Mouse (Mus musculus) heart, embryonic 11.5 days (tissue): Measurements from ENCODE around the gene Kat5. TPM values are rescaled to one million over a fixed set of nuclear protein-coding genes. Genes with fewer than 3 reads are reported as not detected.

Experiments
- ATAC-seq: fragments of 200-750 bp; cut with Nextera tagmentation; replicated peaks from 2 replicates; pipeline ENCODE4 v1.8.0; 2017; ENCODE audit warnings: moderate library complexity; ENCODE audit not compliant: insufficient number of reproducible peaks, low FRiP score, low TSS enrichment
- H3K27ac ChIP-seq: fragments of 300-500 bp; sonication (generic); 2 replicates; pipeline ENCODE4 v1.5.1; 2014; ENCODE audit warnings: mild to moderate bottlenecking, low read depth, low read length
- H3K27me3 ChIP-seq: fragments of 300-500 bp; sonication (generic); 2 replicates; pipeline ENCODE4 v1.6.1; 2014; ENCODE audit warnings: mild to moderate bottlenecking, low read length, mixed read lengths; ENCODE audit not compliant: control insufficient read depth, insufficient read depth
- H3K36me3 ChIP-seq: fragments of 300-500 bp; sonication (generic); 2 replicates; pipeline ENCODE4 v1.6.1; 2014; ENCODE audit warnings: mild to moderate bottlenecking, low read length, moderate library complexity, mixed read lengths; ENCODE audit not compliant: control insufficient read depth, insufficient read depth
- H3K4me1 ChIP-seq: fragments of 300-500 bp; sonication (generic); 2 replicates; pipeline ENCODE4 v1.6.1; 2014; ENCODE audit warnings: low read length; ENCODE audit not compliant: control insufficient read depth, insufficient read depth
- H3K4me2 ChIP-seq: fragments of 300-500 bp; sonication (generic); 2 replicates; pipeline ENCODE4 v1.6.1; 2014; ENCODE audit warnings: mild to moderate bottlenecking, moderate library complexity
- H3K4me3 ChIP-seq: fragments of 300-500 bp; sonication (generic); 2 replicates; pipeline ENCODE4 v1.5.1; 2014; ENCODE audit warnings: low read depth, low read length
- H3K9ac ChIP-seq: fragments of 300-500 bp; sonication (generic); 2 replicates; pipeline ENCODE4 v1.6.1; 2014; ENCODE audit warnings: mild to moderate bottlenecking, low read depth, low read length, moderate library complexity
- H3K9me3 ChIP-seq: fragments of 300-500 bp; sonication (generic); replicated peaks from 2 replicates; pipeline ENCODE4 v1.6.1; 2016; ENCODE audit warnings: low read length; ENCODE audit not compliant: control insufficient read depth
- WGBS: fragments of 180-500 bp; shearing (Covaris S2); extraction: QIAGEN DNeasy Blood & Tissue Kit; methylation state at CpG from one replicate; pipeline ENCODE4 v1.1.7; 2014; ENCODE audit not compliant: insufficient replicate concordance; 5-methylcytosine and 5-hydroxymethylcytosine counted together
- polyA plus RNA-seq: library from polyadenylated mRNA; unstranded; fragments of >200 nt; fragmentation: Nextera tagmentation; extraction: Ambion mirVana; gene quantifications from 2 replicates; pipeline ENCODE4 v1.2.1, GENCODE M21; 2014

Gene Kat5
- polyA plus RNA-seq, 1 experiment from 2014 or later = 23.4 TPM

DNA sequence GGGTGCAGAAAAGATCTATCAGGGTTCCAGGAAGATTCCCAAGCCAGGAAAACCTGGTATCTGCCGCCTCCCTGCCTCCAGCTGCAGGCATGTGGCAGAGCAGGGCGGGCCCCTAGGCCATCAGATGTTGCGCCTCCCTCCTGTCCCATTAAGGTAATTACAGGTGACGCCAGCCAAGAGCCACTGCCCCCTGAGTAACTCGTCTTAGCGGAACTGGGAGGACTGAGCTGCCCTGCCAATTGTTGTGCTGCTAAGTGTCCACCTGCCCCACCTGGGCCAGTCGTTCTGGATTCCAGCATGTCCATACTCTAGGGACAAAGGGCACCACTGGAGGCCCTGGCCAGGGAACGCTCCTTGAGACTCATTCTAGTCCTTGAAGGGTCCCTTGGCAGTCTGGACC is 56.2 kb downstream of the Kat5 start:
- Histone ChIP-seq H3K36me3 (no peaks in the 10 kb centered on the region), H3K4me1 (no peaks in the 10 kb centered on the region), H3K9ac (no peak overlapping the region), H3K4me2 (no peak overlapping the region), H3K9me3 (no peaks in the 10 kb centered on the region), H3K27me3 (peaks cover 48% of the 10 kb centered on the region), H3K4me3 (no peak overlapping the region), H3K27ac (no peak overlapping the region)
- 50% methylated on average over 8 of the region's 8 CpGs for WGBS
- ATAC-seq = no peak

Other genes starting within 250 kb of the Kat5 start
- 45.3 and 49.4 TPM in 2 replicates for gene Eif1ad, start 243.5 kb downstream of the Kat5 start, polyA plus RNA-seq
- gene Banf1, start 243.1 kb downstream of the Kat5 start, polyA plus RNA-seq = 443 and 453 TPM in 2 replicates
- gene Sart1, start 221.5 kb downstream of the Kat5 start, polyA plus RNA-seq = 39.0 and 44.5 TPM in 2 replicates
- 0.87 and 1.7 TPM in 2 replicates for gene Tsga10ip, start 207.7 kb downstream of the Kat5 start, polyA plus RNA-seq
- gene Drap1, start 185.3 kb downstream of the Kat5 start, polyA plus RNA-seq = 138 and 150 TPM in 2 replicates
- 23.8 and 27.4 TPM in 2 replicates for gene AI837181, start 185.1 kb downstream of the Kat5 start, polyA plus RNA-seq
- gene Fosl1, start 162.7 kb downstream of the Kat5 start, polyA plus RNA-seq = not detected in 2 replicates
- 8.1 and 10.0 TPM in 2 replicates for gene Ccdc85b, start 152.3 kb downstream of the Kat5 start, polyA plus RNA-seq
- gene Fibp, start 149.6 kb downstream of the Kat5 start, polyA plus RNA-seq = 73.6 and 79.8 TPM in 2 replicates
- 0.84 and 0.86 TPM in 2 replicates for gene Ctsw, start 141.7 kb downstream of the Kat5 start, polyA plus RNA-seq
- gene Efemp2, start 136.3 kb downstream of the Kat5 start, polyA plus RNA-seq = 72.2 and 72.5 TPM in 2 replicates
- gene Mus81, start 121.8 kb downstream of the Kat5 start, polyA plus RNA-seq = 32.2 and 40.0 TPM in 2 replicates
- gene Cfl1, start 119.8 kb downstream of the Kat5 start, polyA plus RNA-seq = 2,455 and 2,528 TPM in 2 replicates
- gene 1700020D05Rik, start 106.5 kb downstream of the Kat5 start, polyA plus RNA-seq = not detected in 2 replicates
- gene Snx32, start 99.7 kb downstream of the Kat5 start, polyA plus RNA-seq = 14.0 and 16.7 TPM in 2 replicates
- 0.29 TPM in 1 of 2 replicates, not detected in the other for gene Ovol1, start 49.6 kb downstream of the Kat5 start, polyA plus RNA-seq
- gene Ap5b1, start 42.2 kb downstream of the Kat5 start, polyA plus RNA-seq = 1.8 and 2.3 TPM in 2 replicates
- gene Rnaseh2c, start 8.4 kb downstream of the Kat5 start, polyA plus RNA-seq = 97.1 and 106 TPM in 2 replicates
- 35.7 and 36.2 TPM in 2 replicates for gene Rela, start 27.2 kb upstream of the Kat5 start, polyA plus RNA-seq
- gene Sipa1, start 53.5 kb upstream of the Kat5 start, polyA plus RNA-seq = 15.8 and 18.8 TPM in 2 replicates
- 16.9 and 21.0 TPM in 2 replicates for gene Map3k11, start 78.5 kb upstream of the Kat5 start, polyA plus RNA-seq
- 21.3 and 21.5 TPM in 2 replicates for gene Pcnx3, start 78.7 kb upstream of the Kat5 start, polyA plus RNA-seq
- not detected in 2 replicates for gene Kcnk7, start 94.1 kb upstream of the Kat5 start, polyA plus RNA-seq
- 54.8 and 68.0 TPM in 2 replicates for gene Ehbp1l1, start 116.1 kb upstream of the Kat5 start, polyA plus RNA-seq
- gene Fam89b, start 119.4 kb upstream of the Kat5 start, polyA plus RNA-seq = 75.5 and 81.6 TPM in 2 replicates
- 9.3 and 9.8 TPM in 2 replicates for gene Ltbp3, start 130.7 kb upstream of the Kat5 start, polyA plus RNA-seq
- 54.8 and 59.4 TPM in 2 replicates for gene Scyl1, start 161.2 kb upstream of the Kat5 start, polyA plus RNA-seq